Mouse (Mus musculus): ENCODE data around the gene Tnfrsf17. TPM values are rescaled to one million over a fixed set of nuclear protein-coding genes. Genes with fewer than 3 reads are reported as not detected.

Tnfrsf17 gene
- polyA plus RNA-seq, 1 experiment from 2014 or later: 0.31 TPM

- Histone ChIP-seq H3K27ac (no peak overlapping the region), H3K9ac (no peak overlapping the region)
- ATAC-seq (ENCODE audit: insufficient number of reproducible peaks, low FRiP score, low TSS enrichment, low read depth): no peak
Observed at GRCm38 (mm10) chr16:11303741-11304140, 9.9 kb upstream of the Tnfrsf17 start.

DNA sequence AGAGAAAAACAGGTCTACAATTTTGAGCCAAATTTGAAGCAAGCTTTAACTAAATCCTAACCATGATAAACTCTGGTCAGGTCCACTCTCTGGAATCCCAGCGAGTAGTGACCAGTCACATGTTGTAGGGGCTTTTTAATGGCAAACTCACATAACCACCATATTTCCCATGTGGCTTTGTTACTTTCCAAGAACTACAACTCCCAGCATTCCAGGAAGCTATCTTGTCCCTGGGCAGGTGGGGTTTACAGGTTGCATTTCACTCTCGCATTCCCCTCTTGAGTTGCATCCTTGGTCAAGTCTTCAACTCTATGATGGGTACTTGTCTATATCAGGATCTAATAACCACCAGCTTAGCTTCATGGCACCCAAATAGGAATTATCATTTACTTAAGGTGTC lies 8.1 kb upstream of the Tnfrsf17 start:
- ATAC-seq (ENCODE audit: insufficient number of reproducible peaks, low FRiP score, low TSS enrichment, low read depth): no peak
- no peaks in the 10 kb centered on the region for H3K4me1 ChIP-seq
- WGBS: 84% methylated on average over 2 of the region's 2 CpGs
- no peak overlapping the region for H3K4me2 ChIP-seq
- H3K27ac ChIP-seq: no peak overlapping the region
- H3K4me3 ChIP-seq: no peak overlapping the region
- H3K27me3 ChIP-seq: no peaks in the 10 kb centered on the region
- H3K9ac ChIP-seq: no peak overlapping the region
- H3K9me3 ChIP-seq: no peaks in the 10 kb centered on the region
- H3K36me3 ChIP-seq: no peaks in the 10 kb centered on the region

More at GRCm38 (mm10) chr16:11303741-11304140, 9.9 kb upstream of the Tnfrsf17 start:
- Histone ChIP-seq H3K9me3 (no peaks in the 10 kb centered on the region), H3K36me3 (no peaks in the 10 kb centered on the region), H3K4me3 (no peak overlapping the region), H3K4me2 (no peak overlapping the region), H3K27me3 (no peaks in the 10 kb centered on the region), H3K4me1 (no peaks in the 10 kb centered on the region)

DNA sequence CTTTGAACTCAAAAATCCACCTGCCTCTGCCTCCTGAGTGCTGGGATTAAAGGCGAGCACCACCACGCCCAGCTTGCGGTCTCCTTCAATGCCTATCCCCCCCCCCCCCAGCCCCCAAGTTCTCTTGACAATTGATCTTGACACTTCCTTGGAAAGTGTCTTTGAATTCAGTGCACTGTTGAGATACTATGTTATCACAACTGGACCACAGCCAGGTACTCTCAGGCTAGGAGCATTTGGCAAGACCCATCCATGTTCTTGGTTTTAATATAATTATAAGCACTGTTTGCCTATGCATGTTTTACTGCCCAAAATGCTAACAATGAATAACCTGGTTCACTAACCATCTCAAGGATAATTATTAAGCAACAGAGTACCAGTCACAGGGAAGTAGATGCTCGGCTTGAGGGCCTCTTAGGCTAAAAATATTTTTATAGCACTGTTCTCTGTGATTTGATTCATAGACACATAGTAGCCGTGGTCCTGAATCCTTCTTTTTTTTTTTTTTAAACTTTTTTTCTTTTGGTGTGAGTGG lies 2.2 kb downstream of the Tnfrsf17 start:
- Histone ChIP-seq H3K9me3 (no peaks in the 10 kb centered on the region), H3K36me3 (no peaks in the 10 kb centered on the region), H3K9ac (no peak overlapping the region), H3K4me1 (no peaks in the 10 kb centered on the region), H3K27me3 (no peaks in the 10 kb centered on the region), H3K4me3 (no peak overlapping the region), H3K27ac (no peak overlapping the region), H3K4me2 (no peak overlapping the region)
- 79% methylated on average over 5 of the region's 5 CpGs for WGBS
- ATAC-seq (ENCODE audit: insufficient number of reproducible peaks, low FRiP score, low TSS enrichment, low read depth): no peak

DNA sequence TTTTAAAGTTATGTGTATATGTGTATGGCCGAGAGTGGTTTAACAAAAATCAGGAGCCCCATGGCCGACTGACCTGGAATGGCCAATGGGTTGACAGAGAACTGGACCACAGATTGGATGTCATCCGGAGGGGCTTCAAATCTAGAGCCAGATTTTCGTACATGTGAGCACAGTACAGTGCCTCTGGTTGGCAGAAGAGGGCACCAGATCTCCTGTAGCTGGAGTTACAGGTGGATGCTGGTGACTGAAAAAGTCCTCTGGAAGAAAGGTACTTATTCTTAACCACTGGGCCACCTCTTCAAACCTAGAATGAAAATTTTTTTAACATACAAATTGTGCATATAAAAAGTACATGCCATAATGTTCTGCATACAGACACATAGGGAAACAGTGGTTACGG lies 3.1 kb downstream of the Tnfrsf17 start:
- Histone ChIP-seq H3K27ac (no peak overlapping the region), H3K9ac (no peak overlapping the region), H3K9me3 (no peaks in the 10 kb centered on the region), H3K4me3 (no peak overlapping the region), H3K36me3 (no peaks in the 10 kb centered on the region), H3K4me1 (no peaks in the 10 kb centered on the region), H3K4me2 (no peak overlapping the region), H3K27me3 (no peaks in the 10 kb centered on the region)
- ATAC-seq (ENCODE audit: insufficient number of reproducible peaks, low FRiP score, low TSS enrichment, low read depth): no peak
- 76% methylated on average over 5 of the region's 5 CpGs for WGBS

DNA sequence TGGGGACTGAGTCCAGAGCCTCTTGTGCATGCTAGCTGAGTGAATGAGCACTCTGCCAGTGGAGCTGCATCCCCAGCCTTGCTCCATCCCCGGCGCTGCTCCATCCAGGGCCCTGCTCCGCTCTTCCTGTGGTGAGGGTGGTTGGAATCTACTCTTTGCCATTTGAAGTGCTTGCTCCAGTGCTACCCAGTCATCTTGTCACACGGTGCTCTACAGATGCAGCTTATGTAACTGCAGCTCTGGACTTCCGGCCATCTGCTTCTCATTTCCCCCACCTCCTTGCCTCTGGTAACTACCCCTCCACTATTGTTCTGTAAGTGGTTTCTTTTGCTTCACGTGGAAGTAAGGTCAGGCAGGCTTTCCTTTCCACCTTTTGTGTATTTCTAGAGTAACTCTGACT lies 3.7 kb downstream of the Tnfrsf17 start:
- ATAC-seq (ENCODE audit: insufficient number of reproducible peaks, low FRiP score, low TSS enrichment, low read depth): no peak
- peaks cover 5% of the 10 kb centered on the region; the same call in 1 of the 2 replicates for H3K4me1 ChIP-seq
- WGBS: 29% methylated on average over 6 of the region's 6 CpGs
- H3K27me3 ChIP-seq: no peaks in the 10 kb centered on the region
- no peak overlapping the region for H3K27ac ChIP-seq
- no peaks in the 10 kb centered on the region for H3K36me3 ChIP-seq
- no peak overlapping the region for H3K4me3 ChIP-seq
- H3K9ac ChIP-seq: no peak overlapping the region
- no peak overlapping the region for H3K4me2 ChIP-seq
- H3K9me3 ChIP-seq: no peaks in the 10 kb centered on the region

DNA sequence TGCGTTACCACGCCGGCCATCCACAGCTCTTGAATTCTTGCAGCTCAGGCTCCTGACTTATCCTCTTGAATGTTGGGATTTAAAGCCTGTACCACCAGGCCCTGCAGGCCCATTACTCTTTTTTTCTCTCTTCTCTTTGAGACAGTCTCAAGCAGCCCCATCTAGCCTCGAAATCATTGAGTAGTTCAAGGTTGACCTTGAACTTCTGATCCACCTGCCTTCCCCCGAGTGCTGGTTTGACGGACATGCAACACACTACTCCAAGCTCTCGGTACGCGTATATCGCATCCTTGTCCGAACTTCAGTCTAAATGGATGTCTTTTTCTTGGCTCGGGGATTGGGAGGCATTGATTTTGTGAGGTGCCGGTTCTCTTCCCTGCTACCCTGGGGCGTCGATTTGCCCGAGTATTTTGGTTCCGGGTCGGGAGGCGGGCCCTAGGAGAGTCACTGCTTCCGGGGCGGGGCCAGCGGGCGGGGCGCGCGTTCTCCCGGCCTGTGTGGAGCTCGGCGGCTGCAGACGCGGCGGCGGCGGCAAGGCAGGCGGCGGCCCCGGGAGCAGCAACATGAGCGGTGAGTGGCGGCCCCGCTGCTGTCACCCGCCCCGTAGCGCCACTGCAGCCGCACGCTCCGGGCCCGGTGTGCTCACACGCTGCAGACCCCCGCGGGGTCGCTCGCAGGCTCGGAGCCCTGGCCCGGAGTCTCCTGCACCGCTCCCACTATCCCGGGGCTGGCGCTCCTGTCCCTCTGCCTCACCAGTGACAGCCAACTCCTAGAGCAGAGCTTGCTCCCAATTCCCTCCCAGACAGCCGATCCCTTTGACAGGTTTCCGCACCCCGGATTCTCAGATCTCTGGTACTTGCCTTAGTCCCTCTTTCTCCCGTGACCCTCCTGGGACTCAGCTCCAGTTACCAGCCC lies 9.1 kb downstream of the Tnfrsf17 start, which contains the start of gene Snx29:
Snx29 (plus strand) TSS at position 500 of the 915 bp plus-strand sequence.
- peaks cover 15% of the 10 kb centered on the region for H3K4me1 ChIP-seq
- peak; percentile 91 for ATAC-seq (ENCODE audit: insufficient number of reproducible peaks, low FRiP score, low TSS enrichment, low read depth)
- H3K27ac ChIP-seq: peak within 1 kb of the TSS; percentile 88
- H3K4me2 ChIP-seq: peak within 1 kb of the TSS; percentile 80
- H3K9me3 ChIP-seq: no peaks in the 10 kb centered on the region
- 4% methylated on average over 61 of the region's 61 CpGs for WGBS
- no peaks in the 10 kb centered on the region for H3K27me3 ChIP-seq
- peak within 1 kb of the TSS; percentile 87 for H3K9ac ChIP-seq
- no peaks in the 10 kb centered on the region for H3K36me3 ChIP-seq
- peak within 1 kb of the TSS; percentile 86 for H3K4me3 ChIP-seq

DNA sequence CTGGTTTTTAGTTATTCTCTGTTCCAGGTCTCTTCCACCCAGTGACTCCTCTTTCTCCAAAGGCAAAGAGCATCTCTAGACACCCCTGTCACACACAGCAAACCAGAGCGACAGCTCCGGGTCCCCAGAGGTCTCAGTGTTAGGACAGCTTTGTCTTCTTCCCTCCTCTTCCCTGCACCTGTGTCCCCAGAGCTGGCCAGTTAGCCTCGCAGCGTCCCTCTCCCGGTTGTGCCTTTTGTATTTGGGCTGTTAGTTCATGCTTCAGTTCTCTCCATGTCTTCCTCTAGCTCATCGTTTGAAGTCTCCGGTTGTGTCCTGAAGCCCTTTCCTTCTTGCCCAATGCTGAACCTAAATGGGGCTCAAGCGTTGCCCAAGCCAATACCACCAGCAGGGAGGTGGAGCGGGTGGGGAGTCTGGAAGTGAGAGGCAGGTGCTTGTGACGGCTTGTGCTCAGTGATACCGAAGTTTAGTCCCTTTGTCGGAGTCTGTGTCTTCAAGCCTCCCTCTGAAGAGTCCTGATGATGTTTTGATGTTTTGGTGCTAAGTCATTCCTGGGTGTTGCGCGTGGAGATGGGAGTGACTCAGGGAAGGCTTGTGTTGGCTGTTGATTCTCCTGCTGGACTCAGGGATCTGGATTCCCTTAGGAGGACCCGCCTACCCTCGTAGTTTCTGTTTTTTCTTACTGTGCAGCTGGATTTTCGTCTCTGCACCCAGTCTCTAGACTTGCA lies 9.9 kb downstream of the Tnfrsf17 start:
- Histone ChIP-seq H3K4me1 (peaks cover 15% of the 10 kb centered on the region), H3K9ac (peak overlapping the region; percentile 87), H3K27me3 (no peaks in the 10 kb centered on the region), H3K36me3 (no peaks in the 10 kb centered on the region), H3K9me3 (no peaks in the 10 kb centered on the region), H3K27ac (peak overlapping the region; percentile 88), H3K4me3 (peak overlapping the region; percentile 86), H3K4me2 (peak overlapping the region; percentile 80)
- 3% methylated on average over 17 of the region's 17 CpGs for WGBS
- no peak for ATAC-seq (ENCODE audit: insufficient number of reproducible peaks, low FRiP score, low TSS enrichment, low read depth)

GRCm38 (mm10) chr16:11330081-11330800 lies 16.6 kb downstream of the Tnfrsf17 start:
- H3K4me1 ChIP-seq: no peaks in the 10 kb centered on the region
- H3K4me3 ChIP-seq: no peak overlapping the region
- no peak overlapping the region for H3K4me2 ChIP-seq
- no peak overlapping the region for H3K9ac ChIP-seq
- no peaks in the 10 kb centered on the region for H3K9me3 ChIP-seq
- 71% methylated on average over 3 of the region's 3 CpGs for WGBS
- no peaks in the 10 kb centered on the region for H3K27me3 ChIP-seq
- no peak overlapping the region for H3K27ac ChIP-seq
- no peaks in the 10 kb centered on the region for H3K36me3 ChIP-seq
- ATAC-seq (ENCODE audit: insufficient number of reproducible peaks, low FRiP score, low TSS enrichment, low read depth): no peak

- Histone ChIP-seq H3K9ac (no peak overlapping the region), H3K9me3 (no peaks in the 10 kb centered on the region), H3K4me1 (no peaks in the 10 kb centered on the region), H3K4me3 (no peak overlapping the region), H3K4me2 (no peak overlapping the region), H3K27ac (no peak overlapping the region), H3K27me3 (no peaks in the 10 kb centered on the region), H3K36me3 (no peaks in the 10 kb centered on the region)
- WGBS: 81% methylated on average over 1 of the region's 1 CpGs
- ATAC-seq (ENCODE audit: insufficient number of reproducible peaks, low FRiP score, low TSS enrichment, low read depth): no peak
Observed at GRCm38 (mm10) chr16:11331030-11331429, 17.4 kb downstream of the Tnfrsf17 start.

DNA sequence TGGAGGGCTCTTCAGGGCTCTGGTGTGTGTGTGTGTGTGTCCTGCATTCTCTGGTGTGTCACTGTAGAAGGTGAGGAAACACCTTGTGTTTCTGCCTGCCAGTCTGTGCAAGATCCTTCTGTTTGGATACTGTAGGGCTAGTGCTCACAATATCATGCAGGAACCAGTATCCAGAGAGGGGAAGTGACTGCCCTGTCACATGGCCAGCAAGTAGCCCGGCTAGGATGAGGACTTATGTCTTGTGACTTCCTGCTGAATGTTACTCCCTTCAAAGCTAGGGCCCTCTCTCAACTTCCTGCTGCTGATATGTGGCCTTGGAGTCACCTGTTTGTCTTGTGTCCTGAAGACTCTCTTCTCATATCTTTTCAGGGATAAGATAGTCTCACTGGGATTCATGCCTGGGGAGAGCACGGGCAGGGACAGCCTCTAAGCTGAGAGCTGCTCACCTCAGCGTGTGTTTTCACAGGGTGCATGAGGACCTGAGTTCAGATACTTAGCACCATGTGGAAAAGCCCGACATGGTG lies 29.7 kb downstream of the Tnfrsf17 start:
- H3K4me2 ChIP-seq: no peak overlapping the region
- no peaks in the 10 kb centered on the region for H3K9me3 ChIP-seq
- WGBS: 79% methylated on average over 4 of the region's 4 CpGs
- no peaks in the 10 kb centered on the region for H3K4me1 ChIP-seq
- no peak overlapping the region for H3K9ac ChIP-seq
- H3K36me3 ChIP-seq: no peaks in the 10 kb centered on the region
- no peak for ATAC-seq (ENCODE audit: insufficient number of reproducible peaks, low FRiP score, low TSS enrichment, low read depth)
- no peaks in the 10 kb centered on the region for H3K27me3 ChIP-seq
- no peak overlapping the region for H3K4me3 ChIP-seq
- H3K27ac ChIP-seq: no peak overlapping the region

- 86% methylated on average over 7 of the region's 7 CpGs for WGBS
- Histone ChIP-seq H3K4me3 (no peak overlapping the region), H3K27me3 (no peaks in the 10 kb centered on the region), H3K9ac (no peak overlapping the region), H3K9me3 (no peaks in the 10 kb centered on the region), H3K36me3 (peaks cover 17% of the 10 kb centered on the region), H3K4me1 (no peaks in the 10 kb centered on the region), H3K27ac (no peak overlapping the region), H3K4me2 (no peak overlapping the region)
- ATAC-seq (ENCODE audit: insufficient number of reproducible peaks, low FRiP score, low TSS enrichment, low read depth): no peak
Observed at GRCm38 (mm10) chr16:11351903-11352302, 38.3 kb downstream of the Tnfrsf17 start.

All from limb, embryonic 15.5 days (tissue).